Mouse (Mus musculus): ENCODE data around the gene Upb1. TPM values are rescaled to one million over a fixed set of nuclear protein-coding genes. Genes with fewer than 3 reads are reported as not detected.

Upb1 gene
- polyA plus RNA-seq, 1 experiment from 2014 or later: 0.98 TPM

DNA sequence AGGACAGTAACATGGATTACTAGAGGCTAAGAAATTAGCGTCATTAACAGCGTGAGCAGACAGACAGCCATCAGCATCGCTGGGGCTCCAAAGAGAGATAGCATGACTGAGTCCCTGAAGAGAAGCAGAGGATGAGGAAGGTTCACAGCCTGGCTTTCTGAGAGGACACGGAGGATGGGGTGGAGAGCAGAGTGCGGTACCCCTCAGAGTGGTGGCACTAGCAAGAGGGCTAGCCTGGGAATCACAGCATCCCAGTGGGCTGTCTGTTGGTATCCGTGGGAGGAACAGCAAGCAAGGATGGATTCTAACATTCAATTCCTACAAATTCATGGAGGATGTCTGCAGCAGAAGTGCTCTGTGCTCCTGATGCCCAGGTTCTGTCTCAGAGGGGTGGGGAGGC lies 83.2 kb downstream of the Upb1 start:
- H3K9ac ChIP-seq (ENCODE audit: low read depth, low read length): no peak overlapping the region
- no peaks in the 10 kb centered on the region for H3K27me3 ChIP-seq (replicated peaks; ENCODE audit: control insufficient read depth, insufficient read depth, low read length)
- no peak overlapping the region for H3K4me2 ChIP-seq (ENCODE audit: low read depth, low read length)
- H3K4me3 ChIP-seq (ENCODE audit: low read length): no peak overlapping the region
- H3K9me3 ChIP-seq (ENCODE audit: control insufficient read depth, low read length): no peaks in the 10 kb centered on the region
- H3K36me3 ChIP-seq (ENCODE audit: control insufficient read depth, insufficient read depth, low read length): no peaks in the 10 kb centered on the region
- WGBS: 89% methylated on average over 6 of the region's 6 CpGs
- H3K4me1 ChIP-seq (ENCODE audit: control insufficient read depth, insufficient read depth, low read length): no peaks in the 10 kb centered on the region
- no peak overlapping the region for H3K27ac ChIP-seq (ENCODE audit: low read length)
- no peak for ATAC-seq

DNA sequence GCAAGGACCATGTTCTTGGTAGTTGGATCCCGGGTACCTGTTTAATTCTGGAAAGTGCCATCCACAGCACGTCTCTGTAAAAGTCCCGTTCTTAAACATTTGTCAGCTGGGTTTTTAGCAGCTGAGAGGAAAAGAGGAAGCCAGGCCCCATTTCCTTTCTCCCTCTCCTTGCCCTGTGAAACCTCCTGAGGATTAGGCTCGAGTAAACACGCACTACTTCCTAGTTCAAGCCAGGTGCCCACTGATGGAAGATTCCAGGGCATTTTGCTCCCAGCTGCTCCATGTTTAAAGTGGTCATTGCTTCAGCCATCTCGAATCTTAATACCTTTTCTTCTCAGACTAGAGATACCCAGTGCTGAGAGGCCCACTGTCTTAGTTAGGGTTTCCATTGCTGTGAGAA lies 83.9 kb downstream of the Upb1 start:
- Histone ChIP-seq H3K36me3 (ENCODE audit: control insufficient read depth, insufficient read depth, low read length) (no peaks in the 10 kb centered on the region), H3K27me3 (replicated peaks; ENCODE audit: control insufficient read depth, insufficient read depth, low read length) (no peaks in the 10 kb centered on the region), H3K27ac (ENCODE audit: low read length) (no peak overlapping the region), H3K4me2 (ENCODE audit: low read depth, low read length) (no peak overlapping the region), H3K4me1 (ENCODE audit: control insufficient read depth, insufficient read depth, low read length) (no peaks in the 10 kb centered on the region), H3K4me3 (ENCODE audit: low read length) (no peak overlapping the region), H3K9ac (ENCODE audit: low read depth, low read length) (no peak overlapping the region), H3K9me3 (ENCODE audit: control insufficient read depth, low read length) (no peaks in the 10 kb centered on the region)
- ATAC-seq: no peak
- 47% methylated on average over 6 of the region's 6 CpGs for whole genome bisulfite sequencing

DNA sequence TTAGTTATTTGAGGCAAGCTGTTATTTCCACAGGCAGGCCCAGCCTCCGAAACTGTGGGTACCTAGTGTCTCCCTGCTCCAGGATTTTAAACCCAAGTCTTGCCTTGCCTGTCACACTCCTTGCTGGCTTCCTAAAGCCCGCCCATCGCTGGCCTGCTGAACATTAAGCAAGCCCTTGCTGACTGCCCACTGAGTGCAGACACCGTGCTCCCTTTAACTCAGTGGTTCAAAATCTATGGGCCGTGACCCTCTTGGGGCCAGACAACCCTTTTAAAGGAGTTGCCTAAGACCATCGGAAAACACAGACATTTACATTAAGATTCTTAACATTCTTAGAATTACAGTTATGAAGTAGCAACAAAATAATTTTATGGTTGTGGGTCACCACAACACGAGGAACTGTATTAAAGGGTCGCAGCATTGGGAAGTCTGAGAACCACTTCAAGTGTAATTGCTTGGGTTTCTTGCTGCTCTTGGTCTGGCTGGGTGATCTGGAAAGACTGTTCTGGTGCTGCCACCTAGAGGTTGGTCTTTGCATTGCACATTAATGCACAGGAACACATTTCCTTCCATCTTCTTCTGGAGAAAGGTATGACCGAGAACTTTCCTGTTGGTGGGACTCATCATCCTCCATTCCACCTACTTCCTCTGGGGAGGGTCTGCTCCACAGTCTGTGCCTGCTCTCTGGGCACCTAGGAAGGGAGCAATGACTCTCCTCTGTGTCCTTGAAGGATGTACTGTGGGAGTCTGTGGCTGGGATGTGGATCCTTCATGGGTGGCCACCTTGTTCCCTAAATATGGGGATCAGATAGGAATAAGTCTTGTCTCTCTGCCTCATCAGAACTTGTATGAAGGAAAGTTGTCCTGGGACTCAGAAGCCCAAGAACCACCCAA lies 85.4 kb downstream of the Upb1 start:
- Histone ChIP-seq H3K27me3 (replicated peaks; ENCODE audit: control insufficient read depth, insufficient read depth, low read length) (no peaks in the 10 kb centered on the region), H3K27ac (ENCODE audit: low read length) (no peak overlapping the region), H3K36me3 (ENCODE audit: control insufficient read depth, insufficient read depth, low read length) (no peaks in the 10 kb centered on the region), H3K4me1 (ENCODE audit: control insufficient read depth, insufficient read depth, low read length) (no peaks in the 10 kb centered on the region), H3K9me3 (ENCODE audit: control insufficient read depth, low read length) (no peaks in the 10 kb centered on the region), H3K9ac (ENCODE audit: low read depth, low read length) (no peak overlapping the region), H3K4me3 (ENCODE audit: low read length) (no peak overlapping the region), H3K4me2 (ENCODE audit: low read depth, low read length) (no peak overlapping the region)
- ATAC-seq: peak; percentile 50; the same call in 1 of the 2 replicates
- 47% methylated on average over 9 of the region's 9 CpGs for WGBS

DNA sequence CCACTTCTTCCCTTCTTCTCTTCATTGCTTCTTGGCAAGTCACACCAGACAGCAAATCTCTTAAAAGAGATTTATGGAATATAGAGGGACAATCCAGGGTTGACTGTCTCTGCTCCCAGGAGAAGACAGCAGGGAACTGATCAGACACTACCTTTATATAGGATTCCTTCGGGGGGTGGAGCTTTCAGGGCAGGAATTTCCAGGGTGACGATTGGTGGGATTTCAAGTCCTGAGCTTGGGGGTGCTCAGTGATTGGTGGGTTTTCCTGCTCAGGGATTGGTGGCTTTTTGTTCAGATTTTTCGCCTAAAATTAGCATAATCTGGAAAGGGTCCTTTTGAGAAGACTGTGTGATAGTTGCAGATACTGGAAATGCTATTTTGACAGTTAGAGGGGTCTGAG lies 86.2 kb downstream of the Upb1 start:
- ATAC-seq: no peak
- WGBS: 59% methylated on average over 3 of the region's 3 CpGs

DNA sequence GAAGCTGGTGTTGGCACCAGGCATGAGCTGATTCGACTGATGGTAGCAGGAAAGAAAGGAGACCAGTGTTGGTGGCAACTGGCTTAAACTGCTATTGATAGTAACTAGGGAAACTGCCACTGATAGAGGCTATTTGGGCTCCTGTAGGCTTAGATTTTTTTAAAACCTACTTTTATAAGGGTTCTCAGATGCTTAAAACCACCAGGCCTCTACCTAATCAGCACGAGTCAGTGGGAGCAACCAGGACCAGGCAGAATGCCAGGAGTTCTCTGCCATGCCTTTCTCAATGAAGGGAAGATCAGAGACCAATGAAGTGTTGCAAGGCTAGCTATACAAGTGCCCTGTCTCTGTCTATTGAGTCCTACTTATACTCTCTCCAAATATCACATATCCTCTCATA lies 88.6 kb downstream of the Upb1 start:
- WGBS: 58% methylated on average over 2 of the region's 2 CpGs
- no peak for ATAC-seq
- H3K36me3 ChIP-seq (ENCODE audit: control insufficient read depth, insufficient read depth, low read length): no peaks in the 10 kb centered on the region
- no peak overlapping the region for H3K4me3 ChIP-seq (ENCODE audit: low read length)
- H3K27ac ChIP-seq (ENCODE audit: low read length): no peak overlapping the region
- no peak overlapping the region for H3K4me2 ChIP-seq (ENCODE audit: low read depth, low read length)
- no peaks in the 10 kb centered on the region for H3K4me1 ChIP-seq (ENCODE audit: control insufficient read depth, insufficient read depth, low read length)
- no peaks in the 10 kb centered on the region for H3K27me3 ChIP-seq (replicated peaks; ENCODE audit: control insufficient read depth, insufficient read depth, low read length)
- no peaks in the 10 kb centered on the region for H3K9me3 ChIP-seq (ENCODE audit: control insufficient read depth, low read length)
- no peak overlapping the region for H3K9ac ChIP-seq (ENCODE audit: low read depth, low read length)

More for the DNA sequence above, 86.2 kb downstream of the Upb1 start:
- Histone ChIP-seq H3K27me3 (replicated peaks; ENCODE audit: control insufficient read depth, insufficient read depth, low read length) (no peaks in the 10 kb centered on the region), H3K9me3 (ENCODE audit: control insufficient read depth, low read length) (no peaks in the 10 kb centered on the region), H3K36me3 (ENCODE audit: control insufficient read depth, insufficient read depth, low read length) (no peaks in the 10 kb centered on the region), H3K4me2 (ENCODE audit: low read depth, low read length) (no peak overlapping the region), H3K9ac (ENCODE audit: low read depth, low read length) (no peak overlapping the region), H3K27ac (ENCODE audit: low read length) (no peak overlapping the region), H3K4me3 (ENCODE audit: low read length) (no peak overlapping the region), H3K4me1 (ENCODE audit: control insufficient read depth, insufficient read depth, low read length) (no peaks in the 10 kb centered on the region)

DNA sequence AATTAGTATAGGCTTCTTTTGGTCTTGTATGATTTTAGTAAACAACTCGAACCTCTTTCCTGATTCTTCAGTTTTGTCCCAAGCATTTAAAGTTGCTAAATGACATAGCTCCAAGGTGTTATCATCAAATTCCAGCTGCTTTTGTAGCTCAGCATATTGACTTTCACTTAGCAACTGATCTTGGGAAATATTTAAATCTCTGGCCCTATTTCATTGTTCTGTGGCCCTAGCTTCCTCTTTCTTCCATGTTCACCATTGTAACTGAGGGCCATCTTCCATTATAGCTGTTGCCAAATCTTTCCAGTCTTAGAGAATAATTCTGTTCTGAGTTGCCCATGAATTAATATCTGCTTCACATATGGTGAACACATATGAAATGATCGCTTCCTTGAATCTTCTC lies 89.8 kb downstream of the Upb1 start:
- ATAC-seq: no peak

More for the DNA sequence above, 89.8 kb downstream of the Upb1 start:
- Histone ChIP-seq H3K4me2 (ENCODE audit: low read depth, low read length) (no peak overlapping the region), H3K36me3 (ENCODE audit: control insufficient read depth, insufficient read depth, low read length) (no peaks in the 10 kb centered on the region), H3K9me3 (ENCODE audit: control insufficient read depth, low read length) (no peaks in the 10 kb centered on the region), H3K9ac (ENCODE audit: low read depth, low read length) (no peak overlapping the region), H3K4me1 (ENCODE audit: control insufficient read depth, insufficient read depth, low read length) (no peaks in the 10 kb centered on the region), H3K27me3 (replicated peaks; ENCODE audit: control insufficient read depth, insufficient read depth, low read length) (no peaks in the 10 kb centered on the region), H3K27ac (ENCODE audit: low read length) (no peak overlapping the region), H3K4me3 (ENCODE audit: low read length) (no peak overlapping the region)
- 82% methylated on average over 2 of the region's 2 CpGs for WGBS

Other genes with a start within 250 kb of the Upb1 start
- gene Specc1l, start 189.0 kb upstream of the Upb1 start, polyA plus RNA-seq (2015; fragmentation: Nextera tagmentation; extraction: Ambion mirVana): 22.1 and 23.1 TPM in 2 replicates
- 2.9 and 3.2 TPM in 2 replicates for gene Adora2a, start 84.2 kb upstream of the Upb1 start, polyA plus RNA-seq (2015; fragmentation: Nextera tagmentation; extraction: Ambion mirVana)
- gene Snrpd3, start 116.4 kb downstream of the Upb1 start, polyA plus RNA-seq (2015; fragmentation: Nextera tagmentation; extraction: Ambion mirVana): 136 and 144 TPM in 2 replicates
- gene Gucd1, start 116.9 kb downstream of the Upb1 start, polyA plus RNA-seq (2015; fragmentation: Nextera tagmentation; extraction: Ambion mirVana): 55.5 and 63.0 TPM in 2 replicates
- 1.9 and 2.7 TPM in 2 replicates for gene Lrrc75b, start 159.2 kb downstream of the Upb1 start, polyA plus RNA-seq (2015; fragmentation: Nextera tagmentation; extraction: Ambion mirVana)
- gene Ggt1, start 160.5 kb downstream of the Upb1 start, polyA plus RNA-seq (2015; fragmentation: Nextera tagmentation; extraction: Ambion mirVana): 115 and 144 TPM in 2 replicates
- gene Ggt5, start 188.2 kb downstream of the Upb1 start, polyA plus RNA-seq (2015; fragmentation: Nextera tagmentation; extraction: Ambion mirVana): 8.6 and 8.8 TPM in 2 replicates
- gene Susd2, start 242.9 kb downstream of the Upb1 start, polyA plus RNA-seq (2015; fragmentation: Nextera tagmentation; extraction: Ambion mirVana): 19.1 and 23.3 TPM in 2 replicates